Mouse (Mus musculus) urinary bladder, adult 18-20 months (tissue): ENCODE results near the gene Gm11034.
A peak's percentile ranks its signal among the peaks of the same experiment; 100 is the strongest.

Experiments
- DNase-seq, 2 experiments: peaks; one replicate each; pipeline ENCODE4 v3.0.0; 2022; ENCODE audit warnings: low spot score in 2 of 2, mixed read lengths in 2 of 2

Gm11034 gene

GRCm38 (mm10) chr8:72211846-72212245 is 1.6 kb downstream of the Gm11034 start:
- no peak for DNase-seq

GRCm38 (mm10) chr8:72210710-72211109 is 2.7 kb downstream of the Gm11034 start:
- no peak for DNase-seq

DNA sequence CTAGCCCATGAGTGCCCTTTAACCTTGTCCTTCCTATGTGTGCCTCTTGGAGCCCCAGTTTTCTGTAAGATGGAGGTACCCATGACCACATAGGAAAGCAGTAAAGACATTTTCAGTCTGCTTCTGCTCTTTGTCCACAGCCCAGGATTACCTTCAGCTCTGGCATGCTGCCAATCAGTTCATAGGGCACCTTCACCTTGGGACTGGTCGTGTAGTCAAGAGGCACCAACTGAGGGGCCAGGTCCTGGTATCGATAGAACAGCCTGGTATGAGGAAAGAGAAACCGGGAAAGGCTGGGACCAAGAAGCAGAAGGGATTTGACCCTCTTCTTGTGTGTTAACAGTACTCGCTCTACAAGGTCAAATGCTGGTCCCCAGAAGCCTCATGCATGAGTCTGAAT is 3.2 kb downstream of the Gm11034 start:
- DNase-seq: no peak

DNA sequence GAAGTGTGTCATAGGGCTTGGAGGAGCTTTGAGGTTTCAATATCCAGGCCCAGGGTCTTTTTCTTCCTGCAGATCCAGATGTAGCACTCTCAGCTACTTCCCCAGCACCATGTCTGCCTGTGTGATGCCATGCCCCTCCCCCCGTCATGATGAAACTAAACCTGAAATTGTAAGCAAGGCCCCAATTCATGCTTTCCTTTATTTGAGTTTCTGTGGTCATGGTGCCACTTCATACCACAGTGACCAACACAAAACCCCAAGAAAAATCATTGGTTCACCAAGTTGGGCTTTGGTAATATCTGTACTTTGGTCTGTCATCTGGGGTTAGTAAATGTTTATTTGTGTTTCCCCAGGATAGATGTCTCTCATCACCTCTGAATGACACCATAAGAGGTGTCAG is 4.9 kb downstream of the Gm11034 start:
- DNase-seq: no peak

- no peak for DNase-seq
Measured at GRCm38 (mm10) chr8:72197997-72198396, 15.4 kb downstream of the Gm11034 start.

GRCm38 (mm10) chr8:72192065-72192464 is 21.4 kb downstream of the Gm11034 start:
- DNase-seq: no peak

GRCm38 (mm10) chr8:72190215-72190539 is 23.3 kb downstream of the Gm11034 start:
- no peak for DNase-seq

DNA sequence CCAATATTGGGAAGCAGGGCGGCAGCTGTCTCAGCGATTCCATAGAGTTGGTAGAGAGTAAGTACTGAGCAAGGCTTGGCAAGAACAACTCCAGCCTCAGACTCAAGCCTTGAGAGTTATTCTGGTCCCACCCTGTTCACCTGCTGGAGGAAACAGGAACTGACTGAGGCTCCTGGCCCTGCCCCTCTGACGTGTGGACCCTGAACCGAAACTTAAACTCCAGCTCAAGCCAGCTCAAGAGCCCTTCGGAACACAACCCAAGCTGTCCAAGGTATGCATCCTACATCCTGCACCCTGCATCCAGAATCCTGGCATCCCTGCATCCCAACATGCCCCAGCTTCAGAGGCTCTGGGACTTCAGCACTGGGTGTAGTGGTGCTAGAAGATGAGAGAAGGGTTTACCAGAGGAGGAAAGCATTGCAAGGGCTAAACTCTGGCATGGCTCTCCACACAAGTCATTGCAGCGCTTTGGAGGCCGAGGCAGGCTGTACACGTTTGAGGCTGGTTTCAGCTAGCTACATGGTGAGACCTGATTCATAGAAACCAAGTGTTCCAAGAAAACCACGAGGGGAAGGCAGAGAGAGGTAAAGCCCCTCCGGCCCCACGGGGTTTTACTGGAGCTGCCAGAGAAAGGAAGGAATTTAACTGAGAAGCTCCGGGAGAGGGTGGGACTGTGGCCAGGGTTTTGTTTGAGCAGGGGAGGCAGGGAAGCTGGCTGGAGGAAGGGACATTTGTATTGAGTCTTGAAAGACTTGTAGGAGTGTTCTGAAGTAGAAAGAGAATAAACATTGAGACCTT is 23.8 kb downstream of the Gm11034 start, which contains the start of gene Hsh2d:
Hsh2d (plus strand) TSS at position 222 of the 798 bp plus-strand sequence.
- no peak for DNase-seq

DNA sequence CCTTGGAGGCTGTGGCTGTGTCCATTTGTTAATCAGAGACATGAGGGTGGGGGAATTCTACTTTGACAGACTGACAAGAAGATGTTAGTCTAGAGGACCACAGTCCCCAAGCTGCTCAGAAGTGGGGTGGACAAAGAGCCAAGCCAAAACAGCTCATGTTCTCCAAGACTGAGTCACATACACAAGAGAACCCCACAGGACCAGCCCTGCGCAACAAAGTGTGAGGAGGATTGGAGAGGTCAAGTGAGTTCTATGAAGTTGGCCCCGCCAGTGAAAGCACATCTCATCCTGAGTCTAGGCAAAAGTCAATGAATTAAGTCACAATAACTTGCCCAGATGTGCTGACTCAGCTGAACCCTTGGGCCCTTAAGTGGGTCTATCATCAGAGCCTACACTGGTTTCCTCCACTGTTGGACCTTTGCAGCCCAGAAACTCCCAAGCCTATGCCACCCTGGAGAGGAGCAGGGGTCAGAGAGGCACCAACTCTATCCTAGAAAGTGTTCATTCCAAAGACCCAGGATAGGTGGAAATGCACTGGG is 25.6 kb downstream of the Gm11034 start:
- DNase-seq: no peak

GRCm38 (mm10) chr8:72183554-72184202 is 29.8 kb downstream of the Gm11034 start:
- no peak for DNase-seq

GRCm38 (mm10) chr8:72177346-72177925 is 36.0 kb downstream of the Gm11034 start:
- DNase-seq: peak; percentile 33 to 43

DNA sequence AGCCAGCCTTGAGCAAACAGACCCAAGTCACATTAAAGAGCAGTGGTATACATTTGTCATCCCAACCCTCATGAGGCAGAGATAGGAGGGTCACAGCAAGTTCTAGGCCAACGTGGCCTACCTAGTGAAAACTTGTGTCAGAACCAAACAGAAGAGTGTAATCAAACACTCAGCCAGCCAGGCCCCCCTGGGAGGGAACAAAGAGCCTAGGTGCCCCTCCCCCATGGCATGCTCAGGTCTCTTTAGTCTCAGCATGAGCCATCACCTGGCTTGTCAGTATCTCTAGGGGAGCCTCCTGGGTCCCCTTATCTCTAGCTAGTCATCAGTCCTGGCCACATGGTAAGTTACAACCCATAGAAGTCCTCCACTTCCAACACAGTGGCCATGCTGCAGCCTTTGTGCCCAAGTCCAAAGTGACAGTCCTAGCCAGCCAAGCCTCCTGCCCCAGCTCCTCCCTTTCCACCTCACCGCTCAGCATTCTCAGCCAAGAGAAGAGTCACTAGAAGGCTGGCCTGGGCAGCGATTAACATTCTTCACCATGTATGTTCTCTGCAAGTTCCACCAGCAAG is 43.7 kb downstream of the Gm11034 start:
- DNase-seq: no peak

- no peak for DNase-seq
Measured at GRCm38 (mm10) chr8:72169098-72169668, 44.3 kb downstream of the Gm11034 start.
